Mouse (Mus musculus): Measurements from ENCODE around the gene Trim65.

GRCm38 (mm10) chr11:116107777-116108285 is 23.1 kb downstream of the Trim65 start:
- TF ChIP-seq CTCF (conservative IDR thresholded peaks at IDR 0.05; ENCODE audit: insufficient read depth, insufficient read length, low read depth, low read length) (no peak), POLR2A (IDR thresholded peaks at IDR 0.05; ENCODE audit: low read depth, low read length) (no peak)
